Mouse (Mus musculus) brain, embryonic 14.5 days (tissue): ENCODE data around the gene Etv1. TPM values are rescaled to one million over a fixed set of nuclear protein-coding genes. Genes with fewer than 3 reads are reported as not detected.
A peak's percentile ranks its signal among the peaks of the same experiment; 100 is the strongest.

Experiments used
- DNase-seq: peaks from one replicate; pipeline ENCODE4 v3.0.0-alpha.2; 2011; ENCODE audit warnings: low read depth
- CTCF ChIP-seq: fragments of 200-500 bp; IDR thresholded peaks from 2 replicates; pipeline ENCODE4 v1.5.1; 2012; ENCODE audit warnings: inconsistent platforms, mild to moderate bottlenecking, moderate library complexity, borderline replicate concordance; ENCODE audit not compliant: insufficient read depth, insufficient read length; ENCODE audit errors: extremely low read depth
- POLR2A ChIP-seq: fragments of 200-500 bp; IDR thresholded peaks from 2 replicates; pipeline ENCODE4 v1.6.1; 2012; ENCODE audit warnings: mild to moderate bottlenecking, inconsistent platforms, borderline replicate concordance; ENCODE audit not compliant: poor library complexity, insufficient read depth, insufficient read length, severe bottlenecking; ENCODE audit errors: extremely low read depth
- polyA plus RNA-seq: library from polyadenylated mRNA; depleted of rRNA; stranded (reverse); fragments of >200 nt; gene quantifications from 2 replicates; pipeline ENCODE4 v1.2.3, GENCODE M21; 2012; rRNA removed

Gene Etv1
- 12.5 and 18.8 TPM in 2 replicates for polyA plus RNA-seq

DNA sequence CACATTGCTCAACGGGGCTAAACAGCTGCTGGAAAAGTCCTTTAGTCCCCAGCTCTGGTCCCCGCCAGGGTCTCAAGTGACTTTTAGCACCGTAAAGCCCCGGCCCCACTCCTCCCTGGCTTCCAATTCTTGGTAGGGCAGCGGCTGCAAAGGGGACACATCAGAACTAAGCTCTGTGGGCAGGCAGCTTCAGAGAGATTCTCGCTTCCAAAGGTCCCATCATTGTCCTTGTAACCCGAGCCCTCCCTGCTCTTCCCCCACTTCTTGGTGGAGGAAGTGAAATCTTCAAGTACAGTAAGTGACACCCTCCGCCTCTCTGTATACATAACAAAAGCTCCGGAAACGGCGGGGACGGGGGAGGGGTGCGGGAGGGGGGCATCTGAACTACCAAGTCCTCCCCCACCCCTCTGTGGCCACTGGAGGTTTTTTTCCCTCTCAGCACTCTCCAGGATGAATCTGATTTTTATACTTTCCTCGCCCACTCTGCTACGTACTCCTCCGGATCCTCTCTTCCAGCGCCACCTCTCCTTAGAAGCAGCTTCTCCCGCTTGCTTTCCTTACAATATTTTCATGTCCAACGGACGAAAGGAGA, at the start of gene Etv1:
Gene Etv1, plus strand, starts transcription at position 195 of the 592 bp plus-strand sequence.
- TF ChIP-seq CTCF (no peak), POLR2A (no peak)
- peak; percentile 85 for DNase-seq

GRCm38 (mm10) chr12:38729661-38730060, 49.5 kb upstream of the Etv1 start:
- TF ChIP-seq CTCF, result no peak
- no peak for TF ChIP-seq POLR2A

GRCm38 (mm10) chr12:38730791-38731190, 48.4 kb upstream of the Etv1 start:
- TF ChIP-seq POLR2A (no peak), CTCF (no peak)
- no peak for DNase-seq

More at GRCm38 (mm10) chr12:38729661-38730060, 49.5 kb upstream of the Etv1 start:
- DNase-seq, result no peak

- TF ChIP-seq CTCF (no peak), POLR2A (no peak)
- DNase-seq, result no peak
Observed at GRCm38 (mm10) chr12:38759322-38759721, 19.9 kb upstream of the Etv1 start.

DNA sequence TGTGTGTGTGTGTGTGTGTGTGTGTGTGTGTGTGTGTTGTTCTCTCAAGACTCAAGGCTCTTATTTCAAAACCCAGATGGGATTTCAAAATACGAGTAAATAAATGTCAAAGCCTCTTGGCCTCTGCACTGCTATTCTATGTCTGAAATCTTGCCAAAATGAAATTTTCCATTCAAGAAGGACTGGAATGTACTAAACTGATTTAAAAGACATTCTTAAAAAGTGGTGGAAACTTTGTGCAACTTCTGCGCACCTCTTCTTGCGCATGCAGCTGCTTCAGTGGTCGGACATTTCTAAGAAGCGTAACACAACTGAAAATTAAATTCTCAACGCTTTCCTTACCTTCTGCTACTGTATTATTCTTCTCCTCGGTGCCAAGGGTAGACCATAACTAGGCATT, 1.9 kb upstream of the Etv1 start:
- DNase-seq, result no peak
- TF ChIP-seq CTCF, result no peak
- TF ChIP-seq POLR2A, result no peak

DNA sequence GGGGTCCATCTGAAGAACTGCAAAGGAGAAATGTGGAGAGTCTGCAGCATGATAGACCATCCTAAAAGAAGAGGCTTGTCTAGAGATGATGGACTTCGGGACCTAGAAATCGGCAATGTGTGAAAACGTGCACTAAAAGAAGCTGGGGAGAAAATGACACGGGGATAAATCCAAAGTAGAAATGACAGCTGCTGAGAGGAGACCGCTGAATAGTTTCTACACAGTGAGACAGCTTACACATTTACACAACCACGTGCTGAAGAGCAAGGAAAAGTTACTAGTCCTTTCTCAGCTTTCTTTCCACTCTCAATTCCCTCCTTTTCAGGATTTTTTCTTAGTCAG, 1.3 kb upstream of the Etv1 start:
- no peak for DNase-seq
- TF ChIP-seq POLR2A (no peak), CTCF (no peak)

DNA sequence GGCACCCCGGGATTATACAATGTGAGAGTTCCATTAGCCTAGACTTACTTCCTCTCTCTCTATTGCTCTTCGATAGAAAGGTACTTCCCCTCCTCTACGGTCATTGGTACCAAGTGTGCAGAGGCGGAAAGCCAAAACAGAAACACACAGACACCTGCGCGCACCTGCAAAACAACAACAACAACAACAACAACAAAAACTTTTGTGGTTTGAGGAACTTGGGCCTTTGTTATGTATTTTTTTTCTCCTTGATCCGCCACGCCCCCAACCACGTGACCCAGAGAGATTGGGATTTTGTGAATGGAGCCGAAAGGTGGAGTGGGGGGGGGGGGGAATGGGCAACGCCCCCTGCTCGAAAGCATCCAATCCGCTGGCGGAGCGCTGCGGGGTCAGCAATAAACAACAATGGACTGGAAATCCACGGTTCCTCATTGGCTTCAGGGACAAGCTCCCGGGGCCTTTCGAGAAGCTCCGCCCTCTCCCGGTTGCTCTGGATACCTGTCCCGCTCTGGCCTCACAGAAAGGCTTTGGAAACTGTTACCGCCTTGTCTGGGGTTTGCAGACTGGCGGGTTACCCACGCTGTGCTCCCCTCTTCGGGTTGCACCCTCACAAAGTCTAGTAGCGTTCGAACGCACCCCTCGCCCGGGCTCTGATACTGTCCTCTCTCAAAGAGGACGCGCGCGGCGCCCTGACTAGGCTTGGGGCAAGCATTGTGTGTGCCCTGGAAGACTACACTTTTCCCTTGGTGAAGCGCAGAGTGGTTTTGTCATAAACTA, 693 bp upstream of the Etv1 start:
- no peak for TF ChIP-seq CTCF
- TF ChIP-seq POLR2A, result no peak
- peak; percentile 98 for DNase-seq

DNA sequence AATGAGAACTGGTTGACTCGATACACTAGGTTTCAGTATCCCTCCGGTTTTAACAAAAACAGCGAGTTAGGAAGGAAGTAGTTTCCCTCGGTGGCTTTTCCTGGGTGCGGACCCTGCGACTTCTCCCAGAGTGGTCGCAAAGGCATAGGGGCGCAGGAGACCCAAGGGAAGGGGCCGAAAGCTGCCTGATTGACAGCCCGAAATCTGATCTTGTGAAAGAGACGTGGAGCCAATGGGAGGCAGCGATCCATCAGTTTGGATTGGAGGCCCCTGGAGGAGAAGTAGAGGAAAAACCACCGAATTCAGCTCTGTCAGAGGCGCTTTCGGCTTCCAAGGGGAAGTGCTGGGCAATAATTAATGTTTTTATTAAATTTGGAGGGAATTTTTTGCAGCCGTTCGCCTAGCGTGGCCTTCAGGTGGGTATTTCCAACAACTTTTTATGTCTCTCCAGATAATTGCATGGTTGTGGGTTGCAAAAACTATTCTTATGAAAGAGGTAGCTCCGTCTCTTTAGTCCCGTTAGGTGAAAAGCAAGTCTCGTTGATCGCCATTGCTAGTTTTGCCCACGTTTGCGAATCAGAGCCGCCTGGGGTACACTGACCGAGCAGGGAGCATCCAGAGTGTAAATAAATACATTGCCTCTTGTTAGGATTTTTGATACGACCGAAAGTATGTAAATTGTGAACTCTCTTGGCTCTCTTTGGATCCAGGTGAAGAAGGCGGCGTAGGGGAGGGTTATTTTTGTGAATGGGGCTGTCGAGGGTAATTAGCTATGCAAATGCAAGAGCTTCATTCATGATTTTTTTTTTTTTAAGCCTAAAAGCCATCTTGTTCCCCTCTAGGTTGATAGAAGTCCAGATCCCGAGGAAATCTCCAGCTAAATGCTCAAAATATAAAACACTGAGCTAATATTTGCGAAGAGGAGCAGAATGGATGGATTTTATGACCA, 1.1 kb downstream of the Etv1 start:
- TF ChIP-seq POLR2A, result no peak
- TF ChIP-seq CTCF, result peak; percentile 36; the same call in 1 of the 2 replicates

GRCm38 (mm10) chr12:38780955-38781304, 1.8 kb downstream of the Etv1 start:
- DNase-seq, result peak; percentile 62
- TF ChIP-seq POLR2A (no peak), CTCF (no peak)

More for the DNA sequence above, 1.1 kb downstream of the Etv1 start:
- DNase-seq, result peak; percentile 94

DNA sequence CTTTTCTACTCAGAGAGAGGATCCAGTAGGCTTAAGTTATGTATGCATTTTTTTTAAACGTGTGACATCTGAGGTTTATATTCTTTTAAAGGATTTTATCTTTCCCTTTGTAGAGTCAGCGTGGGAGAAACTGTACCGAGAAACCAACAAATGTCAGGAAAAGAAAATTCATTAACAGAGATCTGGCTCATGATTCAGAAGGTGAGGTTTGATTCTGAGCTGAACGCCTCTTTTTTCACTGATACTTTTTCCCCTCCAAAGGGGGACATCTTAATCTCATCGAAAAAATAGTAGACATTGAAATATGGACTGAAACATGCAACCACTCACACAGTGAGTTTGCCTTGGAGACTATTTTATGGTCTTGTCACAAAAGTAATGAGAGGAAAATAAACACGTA, 2.5 kb downstream of the Etv1 start:
- no peak for DNase-seq
- TF ChIP-seq POLR2A, result no peak
- TF ChIP-seq CTCF, result no peak

DNA sequence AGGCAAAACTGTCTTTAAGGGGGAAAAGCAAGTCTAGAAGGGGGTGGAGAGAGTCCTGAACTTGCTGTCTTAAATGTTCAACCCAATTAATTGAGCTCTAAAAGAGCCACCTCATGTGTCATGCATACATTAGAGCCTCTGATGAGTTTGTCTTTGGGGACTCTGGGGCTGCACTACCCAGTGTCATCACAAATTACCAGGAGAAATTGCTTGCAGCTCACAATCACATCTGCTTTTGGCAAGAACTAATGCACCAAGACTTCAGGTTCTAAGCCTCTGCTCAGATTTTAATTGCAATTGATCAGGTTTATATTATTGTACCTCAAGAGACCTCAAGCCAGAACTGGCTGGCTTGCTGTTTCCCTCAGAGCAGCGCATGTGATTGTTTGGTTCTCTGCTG, 4.1 kb downstream of the Etv1 start:
- TF ChIP-seq POLR2A, result no peak
- TF ChIP-seq CTCF, result no peak
- peak; percentile 32 for DNase-seq
